Mouse (Mus musculus): ENCODE results near the gene Gm26897. TPM values are rescaled to one million over a fixed set of nuclear protein-coding genes. Genes with fewer than 3 reads are reported as not detected.

Gene Gm26897
- polyA plus RNA-seq, 1 experiment: not detected

- Histone ChIP-seq H3K4me3 (no peak overlapping the region), H3ac (ENCODE audit: control insufficient read depth, insufficient read length) (no peak overlapping the region), H3K36me3 (ENCODE audit: control insufficient read depth, insufficient read depth) (no peaks in the 10 kb centered on the region), H3K27me3 (ENCODE audit: control insufficient read depth, insufficient read depth, insufficient read length) (peaks cover 60% of the 10 kb centered on the region), H3K79me2 (ENCODE audit: control insufficient read depth, insufficient read depth) (no peaks in the 10 kb centered on the region), H3K4me2 (ENCODE audit: low read depth) (no peak overlapping the region)
- TF ChIP-seq POLR2A (IDR thresholded peaks at IDR 0.05; ENCODE audit: insufficient read length, low read depth): no peak
- TF ChIP-seq E2F4 (IDR thresholded peaks at IDR 0.05; ENCODE audit: insufficient read depth): no peak
- TF ChIP-seq MYOD1 (IDR thresholded peaks at IDR 0.05; ENCODE audit: control insufficient read depth in 1 of 3, insufficient read length in 2 of 3, low read depth in 2 of 3): no peak
- no peak for TF ChIP-seq POLR2AphosphoS2 (IDR thresholded peaks at IDR 0.05; ENCODE audit: insufficient read length, low read depth)
- TF ChIP-seq CEBPB (IDR thresholded peaks at IDR 0.05; ENCODE audit: insufficient read depth, poor library complexity, severe bottlenecking): no peak
- no peak for TF ChIP-seq TCF12 (IDR thresholded peaks at IDR 0.05; ENCODE audit: insufficient read depth, poor library complexity, severe bottlenecking)
- TF ChIP-seq MYOG (IDR thresholded peaks at IDR 0.05; ENCODE audit: control insufficient read depth in 1 of 3, insufficient read depth in 1 of 3, insufficient read length in 2 of 3, low read depth in 2 of 3): no peak
- no peak for TF ChIP-seq REST (IDR thresholded peaks at IDR 0.05; ENCODE audit: insufficient read depth, insufficient read length)
- TF ChIP-seq MAX (IDR thresholded peaks at IDR 0.05; ENCODE audit: low read depth): no peak
- TF ChIP-seq USF1 (IDR thresholded peaks at IDR 0.05; ENCODE audit: low read depth): no peak
- TF ChIP-seq TCF3 (IDR thresholded peaks at IDR 0.05; ENCODE audit: insufficient read length, low read depth): no peak
- TF ChIP-seq SRF (IDR thresholded peaks at IDR 0.05; ENCODE audit: control insufficient read depth, insufficient read length, low read depth): no peak
These were observed 13.0 kb upstream of the Gm26897 start for GRCm38 (mm10) chr5:111720726-111721125.

- H3K4me3 ChIP-seq: no peak overlapping the region
- no peaks in the 10 kb centered on the region for H3K36me3 ChIP-seq (ENCODE audit: control insufficient read depth, insufficient read depth)
- no peak overlapping the region for H3K4me2 ChIP-seq (ENCODE audit: low read depth)
- no peak overlapping the region for H3ac ChIP-seq (ENCODE audit: control insufficient read depth, insufficient read length)
- H3K27me3 ChIP-seq (ENCODE audit: control insufficient read depth, insufficient read depth, insufficient read length): peaks cover 50% of the 10 kb centered on the region
- H3K79me2 ChIP-seq (ENCODE audit: control insufficient read depth, insufficient read depth): no peaks in the 10 kb centered on the region
- no peak for TF ChIP-seq SRF (IDR thresholded peaks at IDR 0.05; ENCODE audit: control insufficient read depth, insufficient read length, low read depth)
- TF ChIP-seq MAX (IDR thresholded peaks at IDR 0.05; ENCODE audit: low read depth): no peak
- TF ChIP-seq MYOG (IDR thresholded peaks at IDR 0.05; ENCODE audit: control insufficient read depth in 1 of 3, insufficient read depth in 1 of 3, insufficient read length in 2 of 3, low read depth in 2 of 3): no peak
- TF ChIP-seq USF1 (IDR thresholded peaks at IDR 0.05; ENCODE audit: low read depth): no peak
- no peak for TF ChIP-seq E2F4 (IDR thresholded peaks at IDR 0.05; ENCODE audit: insufficient read depth)
- no peak for TF ChIP-seq CEBPB (IDR thresholded peaks at IDR 0.05; ENCODE audit: insufficient read depth, poor library complexity, severe bottlenecking)
- TF ChIP-seq POLR2AphosphoS2 (IDR thresholded peaks at IDR 0.05; ENCODE audit: insufficient read length, low read depth): no peak
These were observed 9.0 kb upstream of the Gm26897 start for GRCm38 (mm10) chr5:111724713-111725112.

- peaks cover 45% of the 10 kb centered on the region for H3K27me3 ChIP-seq (ENCODE audit: control insufficient read depth, insufficient read depth, insufficient read length)
- H3K4me2 ChIP-seq (ENCODE audit: low read depth): no peak overlapping the region
- no peaks in the 10 kb centered on the region for H3K79me2 ChIP-seq (ENCODE audit: control insufficient read depth, insufficient read depth)
- H3ac ChIP-seq (ENCODE audit: control insufficient read depth, insufficient read length): no peak overlapping the region
- no peaks in the 10 kb centered on the region for H3K36me3 ChIP-seq (ENCODE audit: control insufficient read depth, insufficient read depth)
- no peak overlapping the region for H3K4me3 ChIP-seq
- TF ChIP-seq MAX (IDR thresholded peaks at IDR 0.05; ENCODE audit: low read depth): no peak
- TF ChIP-seq CEBPB (IDR thresholded peaks at IDR 0.05; ENCODE audit: insufficient read depth, poor library complexity, severe bottlenecking): no peak
- TF ChIP-seq TCF3 (IDR thresholded peaks at IDR 0.05; ENCODE audit: insufficient read length, low read depth): no peak
- TF ChIP-seq MYOD1 (IDR thresholded peaks at IDR 0.05; ENCODE audit: control insufficient read depth in 1 of 3, insufficient read length in 2 of 3, low read depth in 2 of 3): no peak
- TF ChIP-seq MYOG (IDR thresholded peaks at IDR 0.05; ENCODE audit: control insufficient read depth in 1 of 3, insufficient read depth in 1 of 3, insufficient read length in 2 of 3, low read depth in 2 of 3): no peak
- no peak for TF ChIP-seq USF1 (IDR thresholded peaks at IDR 0.05; ENCODE audit: low read depth)
- TF ChIP-seq POLR2AphosphoS2 (IDR thresholded peaks at IDR 0.05; ENCODE audit: insufficient read length, low read depth): no peak
- TF ChIP-seq REST (IDR thresholded peaks at IDR 0.05; ENCODE audit: insufficient read depth, insufficient read length): no peak
- TF ChIP-seq SRF (IDR thresholded peaks at IDR 0.05; ENCODE audit: control insufficient read depth, insufficient read length, low read depth): no peak
- TF ChIP-seq POLR2A (IDR thresholded peaks at IDR 0.05; ENCODE audit: insufficient read length, low read depth): no peak
- TF ChIP-seq TCF12 (IDR thresholded peaks at IDR 0.05; ENCODE audit: insufficient read depth, poor library complexity, severe bottlenecking): no peak
- no peak for TF ChIP-seq E2F4 (IDR thresholded peaks at IDR 0.05; ENCODE audit: insufficient read depth)
These were observed 8.4 kb upstream of the Gm26897 start for GRCm38 (mm10) chr5:111725195-111725920.

GRCm38 (mm10) chr5:111728411-111728810, 5.3 kb upstream of the Gm26897 start:
- TF ChIP-seq CEBPB (IDR thresholded peaks at IDR 0.05; ENCODE audit: insufficient read depth, poor library complexity, severe bottlenecking) (no peak), E2F4 (IDR thresholded peaks at IDR 0.05; ENCODE audit: insufficient read depth) (no peak), SRF (IDR thresholded peaks at IDR 0.05; ENCODE audit: control insufficient read depth, insufficient read length, low read depth) (no peak), TCF3 (IDR thresholded peaks at IDR 0.05; ENCODE audit: insufficient read length, low read depth) (no peak), MYOD1 (IDR thresholded peaks at IDR 0.05; ENCODE audit: control insufficient read depth in 1 of 3, insufficient read length in 2 of 3, low read depth in 2 of 3) (no peak), POLR2AphosphoS2 (IDR thresholded peaks at IDR 0.05; ENCODE audit: insufficient read length, low read depth) (no peak), POLR2A (IDR thresholded peaks at IDR 0.05; ENCODE audit: insufficient read length, low read depth) (no peak), USF1 (IDR thresholded peaks at IDR 0.05; ENCODE audit: low read depth) (no peak), MAX (IDR thresholded peaks at IDR 0.05; ENCODE audit: low read depth) (no peak), TCF12 (IDR thresholded peaks at IDR 0.05; ENCODE audit: insufficient read depth, poor library complexity, severe bottlenecking) (no peak), MYOG (IDR thresholded peaks at IDR 0.05; ENCODE audit: control insufficient read depth in 1 of 3, insufficient read depth in 1 of 3, insufficient read length in 2 of 3, low read depth in 2 of 3) (no peak), REST (IDR thresholded peaks at IDR 0.05; ENCODE audit: insufficient read depth, insufficient read length) (no peak)
- Histone ChIP-seq H3K4me2 (ENCODE audit: low read depth) (no peak overlapping the region), H3K27me3 (ENCODE audit: control insufficient read depth, insufficient read depth, insufficient read length) (peaks cover 24% of the 10 kb centered on the region), H3K36me3 (ENCODE audit: control insufficient read depth, insufficient read depth) (no peaks in the 10 kb centered on the region), H3K79me2 (ENCODE audit: control insufficient read depth, insufficient read depth) (no peaks in the 10 kb centered on the region), H3ac (ENCODE audit: control insufficient read depth, insufficient read length) (no peak overlapping the region), H3K4me3 (no peak overlapping the region)

Data from myocyte (in vitro differentiated cells).